8 mouse cellular contexts compared by ENCODE assay signal in genomic region chr6:145121590-145122420, GRCm38 (mm10). TPM values are rescaled to one million over a fixed set of nuclear protein-coding genes. Genes with fewer than 3 reads are reported as not detected.
DNase-seq lines count a peak whose midpoint lies in the region; ATAC-seq lines count a peak whose summit lies in the region.

No protein-coding gene starts in this region.

- no peak overlapping the region for H3K9ac ChIP-seq in kidney, embryonic 15.5 days

- intact Hi-C loops in left cerebral cortex, postnatal 10 days (cut with DNase I), result no loop called here

- peaks cover 26% of the 10 kb centered on the region for H3K4me1 ChIP-seq in limb, embryonic 10.5 days
- H3K4me1 ChIP-seq in kidney, embryonic 15.5 days, result peaks cover 26% of the 10 kb centered on the region

- no peaks in the 10 kb centered on the region for H3K9me3 ChIP-seq in limb, embryonic 10.5 days (replicated peaks)
- no peaks in the 10 kb centered on the region for H3K9me3 ChIP-seq in kidney, embryonic 15.5 days (replicated peaks)

- H3K4me2 ChIP-seq in kidney, embryonic 15.5 days, result no peak overlapping the region

- peak; percentile 76 for ATAC-seq in common myeloid progenitor, adult 5-6 weeks (replicated peaks; ENCODE audit: low read depth, poor library complexity, severe bottlenecking)
- ATAC-seq in monocyte, adult 5-6 weeks (replicated peaks; ENCODE audit: insufficient number of reproducible peaks, low FRiP score, low TSS enrichment, poor library complexity, severe bottlenecking), result peak; percentile 88
- ATAC-seq in kidney, embryonic 15.5 days (replicated peaks; ENCODE audit: low FRiP score), result no peak

- peak overlapping the region; percentile 79 for H3K27ac ChIP-seq in limb, embryonic 10.5 days
- H3K27ac ChIP-seq in kidney, embryonic 15.5 days, result no peak overlapping the region

- 0 out of 2 replicates have a peak, but pooled peaks cover 5% of the 10 kb centered on the region for H3K27me3 ChIP-seq in limb, embryonic 10.5 days (ENCODE audit: low read depth, poor library complexity, severe bottlenecking)
- no peaks in the 10 kb centered on the region for H3K27me3 ChIP-seq in kidney, embryonic 15.5 days

- no peak overlapping the region for H3K4me3 ChIP-seq in limb, embryonic 10.5 days
- H3K4me3 ChIP-seq in kidney, embryonic 15.5 days (replicated peaks), result no peak overlapping the region

- no peaks in the 10 kb centered on the region for H3K36me3 ChIP-seq in limb, embryonic 10.5 days
- no peaks in the 10 kb centered on the region for H3K36me3 ChIP-seq in kidney, embryonic 15.5 days

- peak; percentile 51 for DNase-seq in layer of hippocampus, adult 9-11 months
- DNase-seq in layer of hippocampus, adult 8-10 months (ENCODE audit: low spot score in 2 of 2), result no peak
- DNase-seq in limb, embryonic 10.5 days (ENCODE audit: low spot score), result peak; percentile 36
- no peak for DNase-seq in left cerebral cortex, adult 8-10 months (ENCODE audit: low spot score in 2 of 2)
- no peak for DNase-seq in left cerebral cortex, postnatal 10 days (ENCODE audit: extremely low spot score in 1 of 2, low spot score in 2 of 2)

- 45% methylated on average over 21 of the region's 21 CpGs for WGBS in limb, embryonic 10.5 days
- WGBS in kidney, embryonic 15.5 days, result 67% methylated on average over 21 of the region's 21 CpGs

RNA-seq across cellular contexts. Expression of gene Lrmp, which starts 6.4 kb away (rescaled TPM):
- 10 to 100 TPM in 2 of 4 experiments, 1 to 10 TPM in 2; 4.2 to 14.8 (median 9.0) TPM for total RNA-seq in layer of hippocampus, adult 8-10 months (2022)
- 79.5 and 86.6 TPM in 2 replicates for total RNA-seq in common myeloid progenitor, adult 5-6 weeks (2017)
- 1.7 and 1.8 TPM in 2 replicates for polyA plus RNA-seq in limb, embryonic 10.5 days (2016; fragmentation: Nextera tagmentation; extraction: Ambion mirVana)
- 254 to 293 TPM (median 262 TPM) in 3 replicates for total RNA-seq in monocyte, adult 5-6 weeks (2017)
- polyA plus RNA-seq in kidney, embryonic 15.5 days (2015; fragmentation: Nextera tagmentation; extraction: Ambion mirVana), result 1.4 and 2.1 TPM in 2 replicates
- 1 to 10 TPM; 1.8 to 8.3 (median 4.6) TPM for total RNA-seq in left cerebral cortex, adult 8-10 months (2022)
- 1 to 10 TPM; 1.5 to 1.9 TPM for total RNA-seq in left cerebral cortex, postnatal 10 days (2021)

RNA-seq across cellular contexts. Expression of gene Bcat1, which starts 45.8 kb away (rescaled TPM):
- total RNA-seq in layer of hippocampus, adult 8-10 months (2022), result 100 to 1,000 TPM; 100 to 112 (median 107) TPM
- 0.78 and 2.7 TPM in 2 replicates for total RNA-seq in common myeloid progenitor, adult 5-6 weeks (2017)
- polyA plus RNA-seq in limb, embryonic 10.5 days (2016; fragmentation: Nextera tagmentation; extraction: Ambion mirVana), result 66.0 and 103 TPM in 2 replicates
- total RNA-seq in monocyte, adult 5-6 weeks (2017), result not detected in 3 replicates
- polyA plus RNA-seq in kidney, embryonic 15.5 days (2015; fragmentation: Nextera tagmentation; extraction: Ambion mirVana), result 9.1 and 9.5 TPM in 2 replicates
- 10 to 100 TPM; 92.3 to 98.0 (median 95.9) TPM for total RNA-seq in left cerebral cortex, adult 8-10 months (2022)
- total RNA-seq in left cerebral cortex, postnatal 10 days (2021), result 10 to 100 TPM; 65.1 to 65.9 TPM

Comparison
In these comparisons a context has a peak if more than half of its experiments do, and no peak if none do; other contexts are left out.
1. DNase-seq: peak in layer of hippocampus, adult 9-11 months (single experiment) and limb, embryonic 10.5 days (single experiment); none in layer of hippocampus, adult 8-10 months (0 of 2), left cerebral cortex, adult 8-10 months (0 of 2) and left cerebral cortex, postnatal 10 days (0 of 2).
2. RNA of gene Bcat1, which starts 45.8 kb away (total RNA-seq): 100 to 112 TPM in layer of hippocampus, adult 8-10 months, 92.3 to 98.0 TPM in left cerebral cortex, adult 8-10 months and 65.1 to 65.9 TPM in left cerebral cortex, postnatal 10 days; 0.78 to 2.7 TPM in common myeloid progenitor, adult 5-6 weeks and not detected in monocyte, adult 5-6 weeks; every median in the first group is over 10 times any median in the second.